Mouse (Mus musculus): ENCODE measurements around the gene F11r. TPM values are rescaled to one million over a fixed set of nuclear protein-coding genes. Genes with fewer than 3 reads are reported as not detected.

Gene F11r
- total RNA-seq, 1 experiment from 2014 or later: 1.1 TPM

- no peak for ATAC-seq (replicated peaks; ENCODE audit: low read depth, poor library complexity, severe bottlenecking)
Observed at GRCm38 (mm10) chr1:171504586-171504985, 67.3 kb downstream of the F11r start.

- 0 out of 2 replicates have a peak, but pooled peaks have one; percentile 25 for ATAC-seq (replicated peaks; ENCODE audit: low read depth, poor library complexity, severe bottlenecking)
Observed at GRCm38 (mm10) chr1:171513234-171513633, 75.9 kb downstream of the F11r start.

GRCm38 (mm10) chr1:171513760-171514159 is 76.4 kb downstream of the F11r start:
- ATAC-seq (replicated peaks; ENCODE audit: low read depth, poor library complexity, severe bottlenecking): no peak

Other genes with a start within 250 kb of the F11r start
- 11.2 and 11.8 TPM in 2 replicates for gene Pcp4l1, start 241.3 kb upstream of the F11r start, total RNA-seq (2017)
- gene Nr1i3, start 223.6 kb upstream of the F11r start, total RNA-seq (2017): 0.32 TPM in 1 of 2 replicates, not detected in the other
- gene Tomm40l, start 215.0 kb upstream of the F11r start, total RNA-seq (2017): 19.0 and 21.5 TPM in 2 replicates
- gene Apoa2, start 212.5 kb upstream of the F11r start, total RNA-seq (2017): 3.7 TPM in 1 of 2 replicates, not detected in the other
- 58.4 and 94.7 TPM in 2 replicates for gene Fcer1g, start 203.2 kb upstream of the F11r start, total RNA-seq (2017)
- not detected in 2 replicates for gene Adamts4, start 187.1 kb upstream of the F11r start, total RNA-seq (2017)
- gene Ndufs2, start 186.1 kb upstream of the F11r start, total RNA-seq (2017): 198 and 334 TPM in 2 replicates
- gene B4galt3, start 167.2 kb upstream of the F11r start, total RNA-seq (2017): 11.0 and 32.0 TPM in 2 replicates
- gene Ppox, start 156.3 kb upstream of the F11r start, total RNA-seq (2017): 17.7 and 18.0 TPM in 2 replicates
- gene Usp21, start 149.5 kb upstream of the F11r start, total RNA-seq (2017): 9.9 and 15.7 TPM in 2 replicates
- 45.7 and 81.9 TPM in 2 replicates for gene Ufc1, start 142.5 kb upstream of the F11r start, total RNA-seq (2017)
- 16.4 and 25.8 TPM in 2 replicates for gene Dedd, start 108.4 kb upstream of the F11r start, total RNA-seq (2017)
- gene Nit1, start 91.9 kb upstream of the F11r start, total RNA-seq (2017): 43.4 and 49.3 TPM in 2 replicates
- 37.2 and 65.3 TPM in 2 replicates for gene Pfdn2, start 91.9 kb upstream of the F11r start, total RNA-seq (2017)
- gene Klhdc9, start 76.7 kb upstream of the F11r start, total RNA-seq (2017): 1.1 and 3.9 TPM in 2 replicates
- 2.3 and 2.4 TPM in 2 replicates for gene Nectin4, start 67.4 kb upstream of the F11r start, total RNA-seq (2017)
- 63.0 and 77.8 TPM in 2 replicates for gene Arhgap30, start 48.6 kb upstream of the F11r start, total RNA-seq (2017)
- gene Usf1, start 26.2 kb upstream of the F11r start, total RNA-seq (2017): 47.1 and 48.6 TPM in 2 replicates
- gene Tstd1, start 18.7 kb upstream of the F11r start, total RNA-seq (2017): 0.18 and 1.2 TPM in 2 replicates
- 4.8 and 13.0 TPM in 2 replicates for gene Alyref2, start 65.9 kb downstream of the F11r start, total RNA-seq (2017)
- not detected in 2 replicates for gene Itln1, start 97.8 kb downstream of the F11r start, total RNA-seq (2017)
- 15.5 and 18.8 TPM in 2 replicates for gene Cd244a, start 121.7 kb downstream of the F11r start, total RNA-seq (2017)
- 20.2 and 27.0 TPM in 2 replicates for gene Ly9, start 169.9 kb downstream of the F11r start, total RNA-seq (2017)
- gene Slamf7, start 215.5 kb downstream of the F11r start, total RNA-seq (2017): 0.27 and 1.0 TPM in 2 replicates
- gene Cd48, start 244.5 kb downstream of the F11r start, total RNA-seq (2017): 104 and 153 TPM in 2 replicates